Mouse (Mus musculus) forebrain, embryonic 11.5 days (tissue): ENCODE data around the gene Ptges3l. TPM values are rescaled to one million over a fixed set of nuclear protein-coding genes. Genes with fewer than 3 reads are reported as not detected.
A peak's percentile ranks its signal among the peaks of the same experiment; 100 is the strongest.
"Not testable (repeated sequence)": the region's sequence is repeated elsewhere in the genome, so short reads cannot be mapped to it uniquely, and the experiment has no call there.

Source experiments
- ATAC-seq: fragments of 200-750 bp; cut with Nextera tagmentation; replicated peaks from 2 replicates; pipeline ENCODE4 v1.8.0; 2017; ENCODE audit warnings: moderate TSS enrichment; ENCODE audit not compliant: low FRiP score
- DNase-seq: peaks from one replicate; pipeline ENCODE4 v3.0.0-alpha.2; 2017; ENCODE audit warnings: low spot score
- H3K27ac ChIP-seq: fragments of 300-500 bp; sonication (generic); 2 replicates; pipeline ENCODE4 v1.5.1; 2014; ENCODE audit warnings: low read depth, low read length
- H3K27me3 ChIP-seq: fragments of 300-500 bp; sonication (generic); 2 replicates; pipeline ENCODE4 v1.6.1; 2014; ENCODE audit warnings: mild to moderate bottlenecking, low read length, mixed read lengths; ENCODE audit not compliant: control insufficient read depth, insufficient read depth
- H3K36me3 ChIP-seq: fragments of 300-500 bp; sonication (generic); 2 replicates; pipeline ENCODE4 v1.6.1; 2014; ENCODE audit warnings: mild to moderate bottlenecking, low read length, moderate library complexity, mixed read lengths; ENCODE audit not compliant: control insufficient read depth, insufficient read depth
- H3K4me1 ChIP-seq: fragments of 300-500 bp; sonication (generic); replicated peaks from 2 replicates; pipeline ENCODE4 v1.6.1; 2014; ENCODE audit warnings: low read length, mixed read lengths; ENCODE audit not compliant: control insufficient read depth, insufficient read depth
- H3K4me2 ChIP-seq: fragments of 300-500 bp; sonication (generic); 2 replicates; pipeline ENCODE4 v1.6.1; 2014; ENCODE audit warnings: low read depth, mild to moderate bottlenecking, low read length, moderate library complexity, mixed read lengths; ENCODE audit not compliant: severe bottlenecking
- H3K4me3 ChIP-seq: fragments of 300-500 bp; sonication (generic); 2 replicates; pipeline ENCODE4 v1.5.1; 2014; ENCODE audit warnings: low read depth, low read length
- H3K9ac ChIP-seq: fragments of 300-500 bp; sonication (generic); 2 replicates; pipeline ENCODE4 v1.6.1; 2014; ENCODE audit warnings: low read length
- H3K9me3 ChIP-seq: fragments of 300-500 bp; sonication (generic); 2 replicates; pipeline ENCODE4 v1.6.1; 2016; ENCODE audit warnings: low read length, mixed read lengths; ENCODE audit not compliant: control insufficient read depth
- WGBS: fragments of 180-500 bp; shearing (Covaris S2); extraction: QIAGEN DNeasy Blood & Tissue Kit; methylation state at CpG from one replicate; pipeline ENCODE4 v1.1.7; 2014; 5-methylcytosine and 5-hydroxymethylcytosine counted together
- polyA plus RNA-seq: library from polyadenylated mRNA; unstranded; fragments of >200 nt; fragmentation: Nextera tagmentation; extraction: Ambion mirVana; gene quantifications from 2 replicates; pipeline ENCODE4 v1.2.1, GENCODE M21; 2014

The Ptges3l gene
- polyA plus RNA-seq, 1 experiment from 2014 or later, result 1.6 TPM

DNA sequence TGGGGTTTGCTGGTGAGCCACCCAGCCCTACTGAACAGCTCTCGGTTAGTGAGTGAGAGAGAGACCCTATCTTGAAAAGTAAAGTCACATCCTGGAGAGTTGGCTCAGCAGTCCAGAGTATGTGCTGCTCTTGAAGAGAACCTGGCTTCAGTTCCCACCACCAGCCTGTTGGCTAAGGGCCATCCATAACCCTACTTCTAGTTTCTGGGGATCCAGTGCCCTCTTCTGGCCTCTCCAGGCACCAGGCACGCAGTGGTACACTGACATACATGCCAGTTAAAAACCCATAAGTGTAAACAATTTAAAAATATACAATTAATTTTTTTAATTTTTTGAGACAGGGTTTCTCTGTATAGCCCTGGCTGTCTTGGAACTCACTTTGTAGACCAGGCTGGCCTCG, 25.3 kb upstream of the Ptges3l start:
- H3K9ac ChIP-seq, result no peak overlapping the region
- DNase-seq, result peak; percentile 47
- H3K27me3 ChIP-seq, result no peaks in the 10 kb centered on the region
- no peak for ATAC-seq
- 89% methylated on average over 3 of the region's 3 CpGs for WGBS
- H3K27ac ChIP-seq, result no peak overlapping the region
- H3K4me3 ChIP-seq, result no peak overlapping the region
- no peak overlapping the region for H3K4me2 ChIP-seq
- H3K9me3 ChIP-seq, result no peaks in the 10 kb centered on the region
- peaks cover 3% of the 10 kb centered on the region; the same call in 1 of the 2 replicates for H3K36me3 ChIP-seq
- peaks cover 3% of the 10 kb centered on the region; the same call in 1 of the 2 replicates for H3K4me1 ChIP-seq

DNA sequence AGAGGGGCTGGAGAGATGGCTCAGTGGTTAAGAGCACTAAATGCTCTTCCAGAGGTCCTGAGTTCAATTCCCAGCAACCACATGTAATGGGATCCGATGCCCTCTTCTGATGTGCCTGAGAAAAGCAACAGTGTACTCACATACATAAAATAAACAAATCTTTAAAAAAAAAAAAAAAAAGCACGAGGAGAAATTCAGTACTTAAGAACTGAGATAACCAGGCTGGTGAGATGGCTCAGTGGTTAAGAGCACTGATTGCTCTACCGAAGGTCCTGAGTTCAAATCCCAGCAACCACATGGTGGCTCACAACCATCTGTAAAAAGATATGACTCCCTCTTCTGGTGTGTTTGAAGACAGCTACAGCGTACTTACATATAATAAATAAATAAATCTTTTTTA, 24.5 kb upstream of the Ptges3l start:
- H3K27ac ChIP-seq, H3K9ac ChIP-seq, H3K4me2 ChIP-seq, H3K4me1 ChIP-seq, H3K36me3 ChIP-seq, H3K9me3 ChIP-seq, H3K27me3 ChIP-seq, H3K4me3 ChIP-seq, ATAC-seq, DNase-seq: not testable (repeated sequence)
- 83% methylated on average over 4 of the region's 4 CpGs for WGBS

DNA sequence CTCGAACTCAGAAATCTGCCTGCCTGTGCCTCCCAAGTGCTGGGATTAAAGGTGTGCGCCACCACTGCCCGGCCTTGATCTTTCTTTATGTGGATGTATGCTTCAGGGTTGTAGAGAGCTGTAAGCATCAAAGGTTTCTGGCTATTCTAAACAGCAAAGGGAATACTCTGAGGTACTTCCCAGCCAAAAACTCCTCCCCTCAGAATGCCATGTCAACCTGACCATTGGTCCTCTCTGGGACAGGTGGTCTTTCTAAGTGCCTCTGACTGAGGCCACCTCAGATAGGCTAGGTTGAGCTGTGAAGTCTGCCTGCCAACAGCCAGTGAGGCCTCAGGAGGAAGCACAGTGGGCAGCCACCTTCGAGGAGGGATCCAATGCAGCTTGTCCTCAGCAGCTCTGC, 23.8 kb upstream of the Ptges3l start:
- 0 out of 2 replicates have a peak overlapping the region, but pooled peaks have one; percentile 8 for H3K4me2 ChIP-seq
- no peak overlapping the region for H3K9ac ChIP-seq
- H3K4me3 ChIP-seq, result no peak overlapping the region
- no peaks in the 10 kb centered on the region for H3K9me3 ChIP-seq
- peaks cover 12% of the 10 kb centered on the region; the same call in 1 of the 2 replicates for H3K36me3 ChIP-seq
- ATAC-seq (no peak), DNase-seq (peak; percentile 42)
- WGBS, result 89% methylated on average over 4 of the region's 4 CpGs
- H3K4me1 ChIP-seq, result peaks cover under 1% of the 10 kb centered on the region; the same call in 1 of the 2 replicates
- H3K27ac ChIP-seq, result no peak overlapping the region
- no peaks in the 10 kb centered on the region for H3K27me3 ChIP-seq

DNA sequence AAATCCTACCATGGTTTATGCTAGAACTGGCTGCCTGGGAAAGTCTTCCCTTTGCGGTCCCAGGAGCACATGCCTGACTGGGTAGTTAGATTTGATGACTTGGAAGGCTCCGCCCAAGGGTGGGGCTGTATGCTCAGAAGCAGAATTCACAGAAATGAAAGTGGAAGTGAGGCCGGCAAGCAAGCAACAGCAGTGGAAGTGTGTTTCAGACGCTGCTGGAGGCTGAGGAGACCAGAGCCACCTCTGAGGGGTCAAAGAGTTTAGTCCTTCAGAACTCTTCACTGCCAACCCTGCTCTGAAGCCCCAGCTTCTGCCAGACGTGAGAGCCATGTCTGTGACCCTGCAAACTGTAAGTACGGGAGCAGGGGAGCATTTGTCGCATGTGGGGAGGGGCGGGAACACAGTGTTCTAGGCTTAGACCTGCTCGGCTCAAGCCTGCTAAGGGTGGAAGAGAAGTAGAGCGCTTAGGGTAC, 23.2 kb upstream of the Ptges3l start, which contains the start of gene Ifi35:
Gene Ifi35 (plus strand): TSS at position 134 of the 473 bp plus-strand sequence.
- ATAC-seq (no peak), DNase-seq (peak; percentile 54)
- whole genome bisulfite sequencing, result 43% methylated on average over 10 of the region's 10 CpGs
- Histone ChIP-seq H3K27me3 (no peaks in the 10 kb centered on the region), H3K9ac (0 out of 2 replicates have a peak within 1 kb of the TSS, but pooled peaks have one; percentile 5), H3K4me2 (0 out of 2 replicates have a peak within 1 kb of the TSS, but pooled peaks have one; percentile 8), H3K36me3 (peaks cover 15% of the 10 kb centered on the region; the same call in 1 of the 2 replicates), H3K4me3 (no peak within 1 kb of the TSS), H3K9me3 (no peaks in the 10 kb centered on the region), H3K27ac (no peak within 1 kb of the TSS), H3K4me1 (peaks cover 5% of the 10 kb centered on the region)

DNA sequence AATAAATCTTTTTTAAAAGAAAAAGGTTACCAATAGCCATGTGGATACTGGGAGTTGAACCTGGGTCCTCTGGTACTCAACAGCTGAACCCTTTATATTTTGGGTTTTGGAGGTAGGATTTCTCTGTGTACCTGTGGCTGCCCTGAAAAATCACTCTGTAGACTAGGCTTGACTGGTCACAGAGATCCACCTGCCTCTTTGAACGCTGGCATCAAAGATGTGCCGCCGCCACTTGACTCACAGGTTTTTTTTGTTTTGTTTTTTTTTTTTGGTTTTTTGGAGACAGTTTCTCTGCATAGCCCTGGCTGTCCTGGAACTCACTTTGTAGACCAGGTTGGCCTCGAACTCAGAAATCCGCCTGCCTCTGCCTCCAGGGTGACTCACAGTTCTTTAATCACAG, 22.7 kb upstream of the Ptges3l start:
- WGBS, result 90% methylated on average over 5 of the region's 5 CpGs
- peaks cover 15% of the 10 kb centered on the region; the same call in 1 of the 2 replicates for H3K36me3 ChIP-seq
- H3K4me1 ChIP-seq, result peaks cover 7% of the 10 kb centered on the region
- no peaks in the 10 kb centered on the region for H3K9me3 ChIP-seq
- H3K27ac ChIP-seq, result no peak overlapping the region
- H3K27me3 ChIP-seq, result no peaks in the 10 kb centered on the region
- no peak overlapping the region for H3K4me3 ChIP-seq
- H3K4me2 ChIP-seq, result no peak overlapping the region
- H3K9ac ChIP-seq, result no peak overlapping the region
- ATAC-seq, result no peak
- DNase-seq, result no peak

DNA sequence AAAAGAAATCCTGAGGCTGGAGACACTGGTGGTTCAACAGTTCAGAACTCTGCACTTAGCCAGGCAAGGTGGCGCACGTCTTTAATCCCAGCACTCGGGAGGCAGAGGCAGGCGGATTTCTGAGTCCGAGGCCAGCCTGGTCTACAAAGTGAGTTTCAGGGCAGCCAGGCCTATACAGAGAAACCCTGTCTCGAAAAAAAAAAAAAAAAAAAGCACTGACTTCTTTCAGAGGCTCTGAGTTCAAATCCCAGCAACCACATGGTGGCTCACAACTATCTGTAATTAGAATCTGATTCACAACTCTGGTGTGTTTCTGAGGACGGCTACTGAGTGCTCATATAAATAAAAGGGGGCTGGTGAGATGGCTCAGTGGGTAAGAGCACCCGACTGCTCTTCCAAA, 21.7 kb upstream of the Ptges3l start:
- not testable (repeated sequence) for H3K27me3 ChIP-seq, H3K4me1 ChIP-seq, H3K4me2 ChIP-seq, H3K9ac ChIP-seq, ATAC-seq, H3K4me3 ChIP-seq, H3K27ac ChIP-seq, H3K9me3 ChIP-seq
- 91% methylated on average over 8 of the region's 8 CpGs for WGBS
- DNase-seq, result peak; percentile 21
- H3K36me3 ChIP-seq, result peaks cover 15% of the 10 kb centered on the region; the same call in 1 of the 2 replicates

DNA sequence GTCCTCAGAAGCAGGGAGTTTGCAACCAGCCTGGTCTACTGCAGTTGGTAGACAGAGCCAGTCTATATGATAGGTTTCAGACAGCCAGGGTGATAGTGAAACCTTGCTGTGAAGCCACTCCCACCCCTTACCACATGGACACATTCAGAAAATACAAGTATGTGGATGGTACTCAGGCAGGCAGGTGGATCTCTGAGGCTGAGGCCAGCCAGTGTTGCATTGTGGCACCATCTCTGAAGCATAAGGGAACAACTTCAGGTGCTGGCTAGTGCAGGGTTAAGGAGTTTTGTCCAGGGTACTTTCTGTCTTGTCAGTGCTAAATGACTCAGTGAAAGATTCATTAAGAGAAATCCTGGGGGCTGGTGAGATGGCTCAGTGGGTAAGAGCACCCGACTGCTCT, 21.2 kb upstream of the Ptges3l start:
- ATAC-seq (no peak), DNase-seq (peak; percentile 47)
- Histone ChIP-seq H3K9ac (no peak overlapping the region), H3K27me3 (no peaks in the 10 kb centered on the region), H3K4me1 (peaks cover 7% of the 10 kb centered on the region), H3K27ac (no peak overlapping the region), H3K4me3 (no peak overlapping the region), H3K36me3 (peaks cover 15% of the 10 kb centered on the region; the same call in 1 of the 2 replicates), H3K9me3 (no peaks in the 10 kb centered on the region), H3K4me2 (no peak overlapping the region)
- 81% methylated on average over 1 of the region's 1 CpGs for WGBS

DNA sequence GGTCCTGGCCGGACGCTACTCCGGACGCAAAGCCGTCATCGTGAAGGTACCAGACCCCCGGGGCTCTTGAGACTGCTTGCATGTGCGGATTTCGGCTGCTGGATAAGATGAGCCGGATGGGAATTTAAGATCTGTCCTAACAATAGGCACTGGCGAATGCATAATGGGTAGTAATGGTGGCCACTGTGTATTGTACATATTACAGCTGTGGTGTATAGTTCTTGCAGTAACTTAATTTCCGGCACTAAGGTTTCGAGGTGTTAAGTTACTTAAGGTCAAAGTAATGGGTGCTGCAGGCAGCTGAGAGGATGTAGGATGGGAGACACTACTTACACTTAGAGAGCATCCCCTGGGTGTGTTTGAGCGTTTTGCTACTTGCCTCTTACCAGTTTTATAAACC, 17.6 kb upstream of the Ptges3l start:
- Histone ChIP-seq H3K9ac (peak overlapping the region; percentile 89), H3K4me1 (peaks cover 7% of the 10 kb centered on the region), H3K9me3 (no peaks in the 10 kb centered on the region), H3K4me2 (peak overlapping the region; percentile 92), H3K27ac (peak overlapping the region; percentile 77), H3K36me3 (peaks cover 15% of the 10 kb centered on the region; the same call in 1 of the 2 replicates), H3K27me3 (no peaks in the 10 kb centered on the region), H3K4me3 (peak overlapping the region; percentile 90)
- no peak for ATAC-seq
- WGBS, result 3% methylated on average over 14 of the region's 14 CpGs
- DNase-seq, result peak; percentile 49

DNA sequence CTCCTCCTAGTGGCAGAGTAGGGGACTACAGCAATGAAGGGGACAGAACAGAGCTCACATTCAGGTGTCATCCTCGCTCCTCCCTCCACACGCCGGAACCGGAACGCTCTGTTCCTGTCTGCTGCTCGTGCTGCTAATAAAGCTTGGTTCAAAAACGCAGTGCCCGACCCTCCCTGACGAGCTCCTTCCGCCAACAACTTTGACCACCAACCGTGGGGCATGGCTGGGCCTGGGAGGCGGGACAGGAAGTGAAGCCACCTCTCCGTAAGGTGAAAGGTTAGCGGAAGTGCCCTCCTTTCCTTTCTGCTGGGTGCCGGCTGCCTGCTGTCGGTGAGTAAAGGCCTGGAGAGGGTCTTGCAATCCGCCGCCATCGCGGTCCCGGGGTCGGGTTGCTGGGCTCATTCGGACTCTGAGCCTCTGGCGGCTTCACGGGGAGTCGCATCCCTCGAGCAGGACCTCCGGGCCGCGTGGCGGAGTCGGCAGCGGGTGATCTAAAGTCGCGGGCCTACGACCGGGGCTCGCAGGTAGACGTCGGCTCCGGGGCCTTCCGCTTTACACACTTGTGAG, 17.1 kb upstream of the Ptges3l start, which contains the start of gene Rpl27:
Gene Rpl27 (plus strand): TSS at position 172 of the 567 bp plus-strand sequence.
- H3K9me3 ChIP-seq, result no peaks in the 10 kb centered on the region
- H3K36me3 ChIP-seq, result peaks cover 15% of the 10 kb centered on the region; the same call in 1 of the 2 replicates
- DNase-seq (peak; percentile 99), ATAC-seq (peak; percentile 97)
- WGBS, result under 1% methylated on average over 42 of the region's 42 CpGs
- H3K27ac ChIP-seq, result peak within 1 kb of the TSS; percentile 77
- peak within 1 kb of the TSS; percentile 92 for H3K4me2 ChIP-seq
- peaks cover 7% of the 10 kb centered on the region for H3K4me1 ChIP-seq
- peak within 1 kb of the TSS; percentile 89 for H3K9ac ChIP-seq
- no peaks in the 10 kb centered on the region for H3K27me3 ChIP-seq
- peak within 1 kb of the TSS; percentile 90 for H3K4me3 ChIP-seq
